Mouse (Mus musculus) embryonic facial prominence, embryonic 14.5 days (tissue): ENCODE measurements at regions not wholly inside any gene's neighbourhood (a gene's known extent, or its start where the extent isn't known, plus 50 kb on each side); places are given as distances from the start of the nearest gene placed in this dataset.
A peak's percentile ranks its signal among the peaks of the same experiment; 100 is the strongest.

Source experiments
- ATAC-seq: fragments of 200-750 bp; cut with Nextera tagmentation; 2 replicates; pipeline ENCODE4 v1.8.0; 2017; ENCODE audit warnings: low read depth, moderate number of reproducible peaks, moderate TSS enrichment
- DNase-seq: peaks from one replicate; pipeline ENCODE4 v3.0.0-alpha.2; 2015; ENCODE audit warnings: low spot score
- H3K27ac ChIP-seq: fragments of 300-500 bp; sonication (generic); replicated peaks from 2 replicates; pipeline ENCODE4 v1.5.1; 2014; ENCODE audit warnings: low read depth, mild to moderate bottlenecking, low read length, moderate library complexity
- H3K27me3 ChIP-seq: fragments of 300-500 bp; sonication (generic); replicated peaks from 2 replicates; pipeline ENCODE4 v1.6.1; 2014; ENCODE audit warnings: low read length; ENCODE audit not compliant: control insufficient read depth, insufficient read depth
- H3K36me3 ChIP-seq: fragments of 300-500 bp; sonication (generic); 2 replicates; pipeline ENCODE4 v1.6.1; 2014; ENCODE audit warnings: low read length, mixed read lengths; ENCODE audit not compliant: control insufficient read depth, insufficient read depth
- H3K4me1 ChIP-seq: fragments of 300-500 bp; sonication (generic); 2 replicates; pipeline ENCODE4 v1.6.1; 2014; ENCODE audit warnings: antibody characterized with exemption, low read length; ENCODE audit not compliant: control insufficient read depth, insufficient read depth
- H3K4me2 ChIP-seq: fragments of 300-500 bp; sonication (generic); 2 replicates; pipeline ENCODE4 v1.6.1; 2014; ENCODE audit warnings: low read depth, mild to moderate bottlenecking, low read length, moderate library complexity, mixed read lengths
- H3K4me3 ChIP-seq: fragments of 300-500 bp; sonication (generic); 2 replicates; pipeline ENCODE4 v1.5.1; 2014; ENCODE audit warnings: low read depth, mild to moderate bottlenecking, low read length
- H3K9ac ChIP-seq: fragments of 300-500 bp; sonication (generic); 2 replicates; pipeline ENCODE4 v1.6.1; 2014; ENCODE audit warnings: low read depth, mild to moderate bottlenecking, low read length, moderate library complexity, mixed read lengths
- H3K9me3 ChIP-seq: fragments of 300-500 bp; sonication (generic); 2 replicates; pipeline ENCODE4 v1.6.1; 2016; ENCODE audit warnings: low read length; ENCODE audit not compliant: control insufficient read depth
- WGBS: fragments of 180-500 bp; shearing (Covaris S2); extraction: QIAGEN DNeasy Blood & Tissue Kit; methylation state at CpG from one replicate; pipeline ENCODE4 v1.1.7; 2014; 5-methylcytosine and 5-hydroxymethylcytosine counted together

- Histone ChIP-seq H3K36me3 (no peaks in the 10 kb centered on the region), H3K4me2 (no peak overlapping the region), H3K27me3 (no peaks in the 10 kb centered on the region), H3K4me3 (no peak overlapping the region), H3K9me3 (no peaks in the 10 kb centered on the region), H3K27ac (no peak overlapping the region), H3K9ac (no peak overlapping the region), H3K4me1 (no peaks in the 10 kb centered on the region)
- no peak for DNase-seq
- ATAC-seq = no peak
Observed at GRCm38 (mm10) chr3:21149618-21150017, 782.6 kb upstream of the Agtr1b start.

- H3K27me3 ChIP-seq = no peaks in the 10 kb centered on the region
- DNase-seq (no peak), ATAC-seq (no peak)
- WGBS = 95% methylated on average over 1 of the region's 1 CpGs
- no peak overlapping the region for H3K4me2 ChIP-seq
- H3K27ac ChIP-seq = no peak overlapping the region
- no peaks in the 10 kb centered on the region for H3K36me3 ChIP-seq
- H3K4me3 ChIP-seq = no peak overlapping the region
- no peaks in the 10 kb centered on the region for H3K9me3 ChIP-seq
- no peak overlapping the region for H3K9ac ChIP-seq
- H3K4me1 ChIP-seq = no peaks in the 10 kb centered on the region
Observed at GRCm38 (mm10) chr3:21128821-21129504, 762.0 kb upstream of the Agtr1b start.

- no peak for ATAC-seq
- Histone ChIP-seq H3K9ac (no peak overlapping the region), H3K4me1 (no peaks in the 10 kb centered on the region), H3K27ac (no peak overlapping the region), H3K27me3 (no peaks in the 10 kb centered on the region), H3K9me3 (no peaks in the 10 kb centered on the region), H3K4me3 (no peak overlapping the region), H3K4me2 (no peak overlapping the region), H3K36me3 (no peaks in the 10 kb centered on the region)
- DNase-seq = no peak
Observed at GRCm38 (mm10) chr3:21126191-21126590, 759.2 kb upstream of the Agtr1b start.

GRCm38 (mm10) chr3:21118164-21118902, 751.4 kb upstream of the Agtr1b start:
- WGBS = 60% methylated on average over 1 of the region's 1 CpGs
- H3K4me3 ChIP-seq = no peak overlapping the region
- ATAC-seq (no peak), DNase-seq (peak; percentile 4)
- no peaks in the 10 kb centered on the region for H3K4me1 ChIP-seq
- no peaks in the 10 kb centered on the region for H3K27me3 ChIP-seq
- no peak overlapping the region for H3K27ac ChIP-seq
- H3K4me2 ChIP-seq = no peak overlapping the region
- no peaks in the 10 kb centered on the region for H3K9me3 ChIP-seq
- no peak overlapping the region for H3K9ac ChIP-seq
- H3K36me3 ChIP-seq = no peaks in the 10 kb centered on the region

- 40% methylated on average over 1 of the region's 1 CpGs for WGBS
- DNase-seq (peak; percentile 3), ATAC-seq (peak; percentile 50; the same call in 1 of the 2 replicates)
Observed at GRCm38 (mm10) chr3:21111735-21112518, 745.0 kb upstream of the Agtr1b start.

GRCm38 (mm10) chr3:21090206-21090605, 723.2 kb upstream of the Agtr1b start:
- Histone ChIP-seq H3K4me2 (no peak overlapping the region), H3K9ac (no peak overlapping the region), H3K27me3 (no peaks in the 10 kb centered on the region), H3K9me3 (no peaks in the 10 kb centered on the region), H3K4me3 (no peak overlapping the region), H3K4me1 (no peaks in the 10 kb centered on the region), H3K27ac (no peak overlapping the region), H3K36me3 (no peaks in the 10 kb centered on the region)
- no peak for ATAC-seq
- no peak for DNase-seq

More at GRCm38 (mm10) chr3:21111735-21112518, 745.0 kb upstream of the Agtr1b start:
- H3K27me3 ChIP-seq = no peaks in the 10 kb centered on the region
- H3K27ac ChIP-seq = no peak overlapping the region
- H3K36me3 ChIP-seq = no peaks in the 10 kb centered on the region
- H3K4me1 ChIP-seq = no peaks in the 10 kb centered on the region
- no peak overlapping the region for H3K4me2 ChIP-seq
- no peak overlapping the region for H3K4me3 ChIP-seq
- no peak overlapping the region for H3K9ac ChIP-seq
- H3K9me3 ChIP-seq = no peaks in the 10 kb centered on the region

- H3K36me3 ChIP-seq = no peaks in the 10 kb centered on the region
- ATAC-seq (no peak), DNase-seq (no peak)
- no peaks in the 10 kb centered on the region for H3K27me3 ChIP-seq
- no peak overlapping the region for H3K4me2 ChIP-seq
- no peaks in the 10 kb centered on the region for H3K9me3 ChIP-seq
- H3K4me3 ChIP-seq = no peak overlapping the region
- no peak overlapping the region for H3K27ac ChIP-seq
- H3K4me1 ChIP-seq = no peaks in the 10 kb centered on the region
- 74% methylated on average over 1 of the region's 1 CpGs for WGBS
- H3K9ac ChIP-seq = no peak overlapping the region
Observed at GRCm38 (mm10) chr3:21086426-21086825, 719.4 kb upstream of the Agtr1b start.

GRCm38 (mm10) chr3:21077548-21077947, 710.6 kb upstream of the Agtr1b start:
- no peaks in the 10 kb centered on the region for H3K27me3 ChIP-seq
- 69% methylated on average over 2 of the region's 2 CpGs for WGBS
- DNase-seq (no peak), ATAC-seq (no peak)
- H3K4me2 ChIP-seq = no peak overlapping the region
- H3K4me1 ChIP-seq = no peaks in the 10 kb centered on the region
- no peak overlapping the region for H3K4me3 ChIP-seq
- no peaks in the 10 kb centered on the region for H3K9me3 ChIP-seq
- H3K27ac ChIP-seq = no peak overlapping the region
- no peaks in the 10 kb centered on the region for H3K36me3 ChIP-seq
- H3K9ac ChIP-seq = no peak overlapping the region
